7 mouse cellular contexts compared by ENCODE assay signal in the genomic region with DNA sequence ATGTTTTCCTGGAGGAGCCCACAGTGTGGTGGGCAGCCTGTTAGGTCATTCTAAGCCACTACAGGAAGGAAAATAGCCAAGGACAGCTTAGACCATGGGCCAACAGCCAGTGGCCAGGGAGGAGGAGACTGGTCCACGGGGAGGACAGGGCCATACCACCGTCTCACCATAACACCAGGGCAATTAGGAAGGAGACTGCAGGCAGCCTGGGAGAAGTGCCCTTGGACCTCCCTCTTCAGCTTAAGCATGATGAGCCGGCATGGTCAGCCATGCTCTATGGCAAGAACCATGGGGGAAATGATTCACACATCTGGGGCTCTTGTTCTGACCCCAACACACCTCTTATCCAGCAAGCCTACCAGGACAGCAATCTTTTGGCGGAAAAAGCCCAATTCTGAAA. TPM values are rescaled to one million over a fixed set of nuclear protein-coding genes. Genes with fewer than 3 reads are reported as not detected.
DNase-seq lines count a peak whose midpoint lies in the region; ATAC-seq lines count a peak whose summit lies in the region.

No protein-coding gene starts in this region.

- WGBS in neural tube, embryonic 11.5 days, result 19% methylated on average over 4 of the region's 4 CpGs
- WGBS in embryonic facial prominence, embryonic 11.5 days, result 17% methylated on average over 4 of the region's 4 CpGs
- WGBS in limb, embryonic 10.5 days, result 10% methylated on average over 4 of the region's 4 CpGs
- whole genome bisulfite sequencing in stomach, embryonic 16.5 days, result 54% methylated on average over 4 of the region's 4 CpGs

- H3K9ac ChIP-seq in neural tube, embryonic 11.5 days (ENCODE audit: low read length), result peak overlapping the region; percentile 3
- H3K9ac ChIP-seq in embryonic facial prominence, embryonic 11.5 days (replicated peaks; ENCODE audit: low read length), result no peak overlapping the region; the same call in 1 of the 2 replicates
- no peak overlapping the region for H3K9ac ChIP-seq in stomach, embryonic 16.5 days (ENCODE audit: low read length)

- H3K4me3 ChIP-seq in neural tube, embryonic 11.5 days (ENCODE audit: low read depth, low read length), result peak overlapping the region; percentile 95
- H3K4me3 ChIP-seq in embryonic facial prominence, embryonic 11.5 days (ENCODE audit: low read depth, low read length), result peak overlapping the region; percentile 95
- H3K4me3 ChIP-seq in limb, embryonic 10.5 days, result peak overlapping the region; percentile 96
- peak overlapping the region; percentile 85; the same call in 1 of the 2 replicates for H3K4me3 ChIP-seq in stomach, embryonic 16.5 days (replicated peaks; ENCODE audit: low read length)

- no peak for ATAC-seq in neural tube, embryonic 11.5 days (ENCODE audit: insufficient read depth, low FRiP score, low TSS enrichment)
- ATAC-seq in embryonic facial prominence, embryonic 11.5 days (replicated peaks; ENCODE audit: insufficient number of reproducible peaks, low FRiP score, low TSS enrichment, low read depth), result no peak
- ATAC-seq in stomach, embryonic 16.5 days (ENCODE audit: insufficient read depth, low FRiP score), result no peak

- no peak overlapping the region for H3K27ac ChIP-seq in neural tube, embryonic 11.5 days (ENCODE audit: low read depth, low read length)
- no peak overlapping the region for H3K27ac ChIP-seq in embryonic facial prominence, embryonic 11.5 days (replicated peaks; ENCODE audit: low read depth, low read length)
- H3K27ac ChIP-seq in limb, embryonic 10.5 days, result peak overlapping the region; percentile 97; the same call in 1 of the 2 replicates
- H3K27ac ChIP-seq in stomach, embryonic 16.5 days (ENCODE audit: low read length), result no peak overlapping the region

- no peaks in the 10 kb centered on the region for H3K27me3 ChIP-seq in neural tube, embryonic 11.5 days (ENCODE audit: control insufficient read depth, insufficient read depth, low read length)
- no peaks in the 10 kb centered on the region for H3K27me3 ChIP-seq in embryonic facial prominence, embryonic 11.5 days (ENCODE audit: control insufficient read depth, insufficient read depth, low read length)
- peaks cover 18% of the 10 kb centered on the region for H3K27me3 ChIP-seq in limb, embryonic 10.5 days (ENCODE audit: low read depth, poor library complexity, severe bottlenecking)
- H3K27me3 ChIP-seq in stomach, embryonic 16.5 days (ENCODE audit: control insufficient read depth, insufficient read depth, low read length), result no peaks in the 10 kb centered on the region

- H3K9me3 ChIP-seq in neural tube, embryonic 11.5 days (ENCODE audit: control insufficient read depth, low read length), result no peaks in the 10 kb centered on the region
- no peaks in the 10 kb centered on the region for H3K9me3 ChIP-seq in embryonic facial prominence, embryonic 11.5 days (replicated peaks; ENCODE audit: control insufficient read depth, low read length)
- H3K9me3 ChIP-seq in limb, embryonic 10.5 days (replicated peaks), result no peaks in the 10 kb centered on the region
- no peaks in the 10 kb centered on the region for H3K9me3 ChIP-seq in stomach, embryonic 16.5 days (replicated peaks; ENCODE audit: control insufficient read depth, low read length)

- DNase-seq in neural tube, embryonic 11.5 days (ENCODE audit: low spot score), result no peak
- DNase-seq in neural tube, embryonic 10.5 days (ENCODE audit: extremely low spot score, low spot score), result no peak
- no peak for DNase-seq in embryonic facial prominence, embryonic 11.5 days (ENCODE audit: low spot score)
- no peak for DNase-seq in limb, embryonic 10.5 days (ENCODE audit: low spot score)
- DNase-seq in layer of hippocampus, postnatal 10 days (ENCODE audit: low spot score in 2 of 2), result no peak
- DNase-seq in yolk sac, embryonic 10.5 days (ENCODE audit: low spot score), result no peak

- H3K4me1 ChIP-seq in neural tube, embryonic 11.5 days (ENCODE audit: control insufficient read depth, insufficient read depth, low read length), result peaks cover 19% of the 10 kb centered on the region
- peaks cover 3% of the 10 kb centered on the region for H3K4me1 ChIP-seq in embryonic facial prominence, embryonic 11.5 days (ENCODE audit: control insufficient read depth, insufficient read depth, low read length)
- peaks cover 33% of the 10 kb centered on the region for H3K4me1 ChIP-seq in limb, embryonic 10.5 days
- peaks cover 20% of the 10 kb centered on the region for H3K4me1 ChIP-seq in stomach, embryonic 16.5 days (ENCODE audit: control insufficient read depth, insufficient read depth, low read length)

- H3K4me2 ChIP-seq in neural tube, embryonic 11.5 days (ENCODE audit: low read depth), result peak overlapping the region; percentile 87
- H3K4me2 ChIP-seq in embryonic facial prominence, embryonic 11.5 days (ENCODE audit: low read depth, low read length), result peak overlapping the region; percentile 85
- H3K4me2 ChIP-seq in stomach, embryonic 16.5 days (ENCODE audit: low read depth, low read length), result peak overlapping the region; percentile 90

- H3K36me3 ChIP-seq in neural tube, embryonic 11.5 days (ENCODE audit: control insufficient read depth, insufficient read depth, low read length), result peaks cover 4% of the 10 kb centered on the region; the same call in 1 of the 2 replicates
- no peaks in the 10 kb centered on the region; the same call in 1 of the 2 replicates for H3K36me3 ChIP-seq in embryonic facial prominence, embryonic 11.5 days (replicated peaks; ENCODE audit: control insufficient read depth, insufficient read depth, low read depth, low read length)
- peaks cover 35% of the 10 kb centered on the region for H3K36me3 ChIP-seq in limb, embryonic 10.5 days
- no peaks in the 10 kb centered on the region for H3K36me3 ChIP-seq in stomach, embryonic 16.5 days (ENCODE audit: control insufficient read depth, insufficient read depth, low read length)

RNA-seq across cellular contexts. Expression of a gene that starts 1.8 kb away (rescaled TPM):
- 12.9 and 13.8 TPM in 2 replicates for polyA plus RNA-seq in neural tube, embryonic 11.5 days (2014; fragmentation: Nextera tagmentation; extraction: Ambion mirVana)
- 7.5 and 8.6 TPM in 2 replicates for polyA plus RNA-seq in embryonic facial prominence, embryonic 11.5 days (2014; fragmentation: Nextera tagmentation; extraction: Ambion mirVana)
- 5.4 TPM in 2 replicates for polyA plus RNA-seq in limb, embryonic 10.5 days (2016; fragmentation: Nextera tagmentation; extraction: Ambion mirVana)
- polyA plus RNA-seq in stomach, embryonic 16.5 days (2015; fragmentation: Nextera tagmentation; extraction: Ambion mirVana), result 1.1 and 2.5 TPM in 2 replicates
- total RNA-seq in layer of hippocampus, postnatal 10 days (2021), result 10 to 100 TPM; 60.7 to 63.5 TPM

RNA-seq across cellular contexts. Expression of a gene that starts 51.7 kb away (rescaled TPM):
- polyA plus RNA-seq in neural tube, embryonic 11.5 days (2014; fragmentation: Nextera tagmentation; extraction: Ambion mirVana), result 0.07 and 0.11 TPM in 2 replicates
- polyA plus RNA-seq in embryonic facial prominence, embryonic 11.5 days (2014; fragmentation: Nextera tagmentation; extraction: Ambion mirVana), result 0.06 and 0.10 TPM in 2 replicates
- 0.14 and 0.18 TPM in 2 replicates for polyA plus RNA-seq in limb, embryonic 10.5 days (2016; fragmentation: Nextera tagmentation; extraction: Ambion mirVana)
- 2.7 and 4.3 TPM in 2 replicates for polyA plus RNA-seq in stomach, embryonic 16.5 days (2015; fragmentation: Nextera tagmentation; extraction: Ambion mirVana)
- under 1 TPM; 0.09 to 0.16 TPM for total RNA-seq in layer of hippocampus, postnatal 10 days (2021)

RNA-seq across cellular contexts. Expression of a gene that starts 53.7 kb away (rescaled TPM):
- polyA plus RNA-seq in neural tube, embryonic 11.5 days (2014; fragmentation: Nextera tagmentation; extraction: Ambion mirVana), result not detected in 2 replicates
- polyA plus RNA-seq in embryonic facial prominence, embryonic 11.5 days (2014; fragmentation: Nextera tagmentation; extraction: Ambion mirVana), result 0.90 TPM in 1 of 2 replicates, not detected in the other
- 0.45 TPM in 1 of 2 replicates, not detected in the other for polyA plus RNA-seq in limb, embryonic 10.5 days (2016; fragmentation: Nextera tagmentation; extraction: Ambion mirVana)
- polyA plus RNA-seq in stomach, embryonic 16.5 days (2015; fragmentation: Nextera tagmentation; extraction: Ambion mirVana), result 11.4 and 17.4 TPM in 2 replicates
- not detected for total RNA-seq in layer of hippocampus, postnatal 10 days (2021)

RNA-seq across cellular contexts. Expression of a gene that starts 59.1 kb away (rescaled TPM):
- polyA plus RNA-seq in neural tube, embryonic 11.5 days (2014; fragmentation: Nextera tagmentation; extraction: Ambion mirVana), result 0.13 TPM in 1 of 2 replicates, not detected in the other
- polyA plus RNA-seq in embryonic facial prominence, embryonic 11.5 days (2014; fragmentation: Nextera tagmentation; extraction: Ambion mirVana), result 0.15 and 0.28 TPM in 2 replicates
- polyA plus RNA-seq in limb, embryonic 10.5 days (2016; fragmentation: Nextera tagmentation; extraction: Ambion mirVana), result 0.09 TPM in 1 of 2 replicates, not detected in the other
- polyA plus RNA-seq in stomach, embryonic 16.5 days (2015; fragmentation: Nextera tagmentation; extraction: Ambion mirVana), result 16.7 and 17.7 TPM in 2 replicates
- under 1 TPM; 0.25 to 0.36 TPM for total RNA-seq in layer of hippocampus, postnatal 10 days (2021)
